Mouse (Mus musculus) cerebellum, adult 9-11 months (tissue): ENCODE results near the gene Ubl3.

Experiments
- DNase-seq: peaks from one replicate; pipeline ENCODE4 v3.0.0; 2022

The Ubl3 gene

DNA sequence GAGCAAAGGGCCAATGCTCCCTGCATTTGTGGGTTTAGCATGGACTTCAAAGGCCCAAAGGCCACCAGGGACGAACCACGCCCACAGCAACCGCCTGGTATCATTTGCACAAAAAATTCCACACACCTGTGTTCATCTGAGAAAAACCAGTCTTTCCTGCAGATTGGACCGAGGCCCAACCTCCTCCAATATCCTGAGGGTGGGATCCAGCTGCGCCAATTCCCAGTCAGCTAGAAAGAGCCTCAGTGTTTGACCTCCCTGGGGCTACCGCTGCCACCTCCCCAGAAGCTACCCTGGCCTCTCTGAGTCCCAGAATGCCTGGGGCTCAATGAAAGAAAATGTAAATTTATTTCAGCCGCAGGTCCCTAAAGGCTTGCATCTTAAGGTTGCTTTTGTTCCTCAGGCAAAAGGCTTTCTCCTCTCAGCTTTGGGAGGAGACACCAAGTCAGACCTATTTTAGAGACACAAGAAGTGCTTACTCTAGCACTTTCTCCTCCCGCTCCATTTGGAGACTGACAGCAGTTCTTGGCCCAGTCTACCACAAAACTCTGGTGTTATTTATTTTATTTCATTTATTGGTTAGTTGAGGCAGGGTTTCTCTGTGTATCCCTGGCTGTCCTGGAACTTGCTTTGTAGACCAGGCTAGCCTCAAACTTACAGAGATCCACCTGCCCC is 85.5 kb downstream of the Ubl3 start:
- DNase-seq, result no peak

DNA sequence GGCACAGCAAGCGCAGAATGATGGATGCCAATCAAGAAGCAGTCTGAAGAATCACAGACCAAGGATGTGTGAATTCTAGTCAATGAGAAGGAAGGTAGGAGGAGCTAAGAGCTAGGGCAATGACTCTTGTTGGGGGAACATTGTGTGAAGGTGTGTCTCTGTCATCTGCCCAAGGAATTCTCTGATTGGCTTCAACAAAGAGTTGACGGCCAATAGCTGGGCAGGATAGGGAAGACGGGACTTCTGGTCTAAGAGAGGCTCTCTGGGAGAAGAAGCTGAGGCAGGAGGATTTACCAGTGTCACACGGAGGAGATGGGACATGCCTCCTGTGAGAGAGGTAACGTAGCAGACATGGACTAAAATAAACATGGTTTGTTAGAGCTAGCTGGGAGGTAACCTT is 86.5 kb downstream of the Ubl3 start:
- no peak for DNase-seq

DNA sequence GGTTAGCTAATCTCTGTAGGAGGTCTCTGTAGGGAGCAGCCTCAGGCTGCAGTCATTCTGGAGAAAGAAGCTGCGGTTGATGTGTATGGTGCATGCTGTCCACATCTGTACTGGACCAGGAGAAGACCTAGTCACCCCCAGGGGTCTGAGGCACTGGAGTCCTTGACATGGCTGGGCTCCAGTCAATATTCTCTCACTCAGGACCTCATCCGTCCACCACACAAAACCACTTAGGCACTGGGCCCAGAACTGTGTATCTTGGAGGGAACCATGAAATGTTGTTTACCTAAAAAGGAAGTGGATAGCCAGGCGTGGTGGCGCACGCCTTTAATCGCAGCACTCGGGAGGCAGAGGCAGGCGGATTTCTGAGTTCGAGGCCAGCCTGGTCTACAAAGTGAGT is 87.5 kb downstream of the Ubl3 start:
- DNase-seq, result no peak

DNA sequence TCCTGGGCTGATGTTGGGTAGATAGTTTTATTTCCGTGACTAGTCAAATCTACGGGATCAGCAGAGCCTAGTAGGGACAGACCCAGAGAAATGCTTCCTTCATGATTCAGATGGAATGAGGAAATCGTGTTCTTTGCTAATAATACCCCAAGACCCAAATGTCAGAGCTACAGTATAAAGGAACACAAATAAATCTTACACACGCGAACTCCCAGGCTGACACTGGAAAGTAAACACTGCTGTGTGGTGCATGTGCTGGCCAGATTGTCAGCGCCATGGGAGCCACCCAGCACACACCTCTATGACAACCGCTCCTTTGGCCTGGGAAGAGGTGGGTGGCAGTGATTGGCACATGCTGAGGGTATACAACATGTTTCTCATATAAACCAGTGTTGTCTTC is 88.1 kb downstream of the Ubl3 start:
- no peak for DNase-seq

DNA sequence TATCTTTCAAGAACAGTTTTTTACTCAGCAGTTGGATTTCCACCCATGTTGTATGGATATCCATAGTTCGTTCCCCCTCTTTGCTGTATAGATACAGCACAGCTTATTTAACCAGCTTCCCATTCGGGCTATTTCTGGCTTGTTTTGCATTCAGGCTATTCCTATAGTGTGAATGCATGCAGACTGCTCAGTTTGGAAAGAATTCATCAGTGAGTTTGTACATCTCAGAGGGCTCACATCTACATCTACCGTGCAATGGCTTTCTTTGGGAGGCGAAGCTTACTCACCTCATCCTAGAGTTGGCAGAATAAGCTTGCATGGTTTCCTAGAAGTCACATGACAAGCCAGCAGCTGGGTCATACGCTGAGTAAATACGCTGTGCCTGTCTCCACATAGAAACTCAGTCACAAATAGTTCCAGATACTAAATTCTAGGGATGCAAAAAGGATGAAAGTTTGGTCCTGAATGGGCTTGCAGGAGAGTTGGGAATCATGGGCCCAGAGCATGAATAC is 88.8 kb downstream of the Ubl3 start:
- no peak for DNase-seq
